Mouse (Mus musculus) frontal cortex, postnatal 10 days (tissue): ENCODE results near the gene Brap.
A peak's percentile ranks its signal among the peaks of the same experiment; 100 is the strongest.
"Not testable (repeated sequence)": the region's sequence is repeated elsewhere in the genome, so short reads cannot be mapped to it uniquely, and the experiment has no call there.

ENCODE experiments used
- DNase-seq, 2 experiments: peaks; one replicate each; pipeline ENCODE4 v3.0.0; 2022; ENCODE audit warnings: low spot score in 2 of 2, mixed read lengths in 1 of 2

Brap gene

GRCm38 (mm10) chr5:121668411-121668810 lies 8.0 kb downstream of the Brap start:
- no peak for DNase-seq

- no peak for DNase-seq
These were observed 10.0 kb downstream of the Brap start for GRCm38 (mm10) chr5:121670412-121670811.

DNA sequence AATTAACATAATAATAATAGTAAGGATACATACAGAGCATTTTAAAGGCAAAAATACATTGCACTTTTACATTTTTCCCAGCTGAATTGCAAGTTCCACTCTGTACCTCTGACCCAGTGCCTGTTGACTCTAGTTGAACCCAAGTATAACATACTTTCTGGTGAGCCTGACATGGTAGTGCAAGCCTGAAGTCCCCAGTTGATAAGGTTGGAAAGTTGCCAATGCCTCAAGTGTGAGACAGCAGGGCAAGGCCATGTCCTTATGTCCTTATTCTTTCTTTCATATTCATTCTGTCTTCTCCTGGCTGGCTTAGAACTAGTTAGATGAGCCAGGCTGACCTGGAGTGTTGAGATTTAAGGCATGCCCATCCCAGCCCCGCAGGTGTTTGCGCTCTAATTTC lies 21.9 kb downstream of the Brap start:
- no peak for DNase-seq

GRCm38 (mm10) chr5:121685495-121685894 lies 25.1 kb downstream of the Brap start:
- DNase-seq = no peak

GRCm38 (mm10) chr5:121686113-121686898 lies 25.9 kb downstream of the Brap start:
- DNase-seq = no peak

DNA sequence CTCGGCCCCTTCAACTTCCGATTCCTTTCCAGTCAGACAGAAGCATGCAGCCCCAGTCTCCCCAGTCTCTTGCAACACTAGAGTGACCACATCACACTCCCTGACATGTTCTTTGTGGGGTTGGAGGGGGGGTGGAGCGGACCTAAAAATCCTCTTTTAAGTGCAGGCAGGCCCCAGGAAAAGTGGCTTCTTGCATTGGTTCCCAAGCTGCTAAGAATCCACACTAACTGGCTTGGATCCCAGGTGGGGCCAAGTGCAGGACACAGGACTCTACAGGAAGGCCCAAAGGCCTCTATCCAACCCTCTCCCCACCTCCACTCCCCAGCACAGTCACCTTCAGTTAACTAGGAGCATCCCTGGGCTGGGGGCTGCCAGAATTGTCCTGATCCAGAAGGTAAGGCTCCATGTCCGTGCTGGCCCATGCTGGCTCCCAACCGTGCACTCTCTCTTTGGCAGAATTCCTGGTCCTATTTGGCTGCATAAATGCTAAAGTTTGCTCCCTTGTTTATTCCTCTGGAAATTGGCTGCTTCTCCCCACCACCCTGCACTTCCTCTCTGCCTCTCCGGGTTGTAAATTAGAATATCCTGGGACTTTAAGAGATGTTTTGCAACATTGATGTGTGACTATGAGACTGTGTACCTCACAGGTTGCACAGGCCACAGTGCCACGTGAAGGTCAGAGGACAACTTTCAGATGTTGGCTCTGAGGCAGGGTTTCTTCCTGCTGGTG lies 30.3 kb downstream of the Brap start:
- no peak for DNase-seq

DNA sequence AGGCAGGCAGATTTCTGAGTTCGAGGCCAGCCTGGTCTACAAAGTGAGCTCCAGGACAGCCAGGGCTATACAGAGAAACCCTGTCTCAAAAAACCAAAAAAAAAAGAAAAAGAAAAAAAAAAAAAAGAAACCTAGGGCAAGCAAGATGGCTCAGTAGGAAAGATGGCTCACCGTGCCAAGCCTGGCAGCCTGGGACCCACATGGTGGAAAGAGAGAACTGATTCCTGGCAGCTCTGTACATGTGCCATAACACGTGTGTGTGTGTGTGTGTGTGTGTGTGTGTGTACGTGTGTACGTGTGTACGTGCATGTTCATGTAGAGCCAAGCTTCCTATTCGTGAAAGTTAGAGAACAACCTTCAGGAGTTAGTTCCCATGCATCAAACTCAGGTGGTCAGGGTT lies 31.1 kb downstream of the Brap start:
- not testable (repeated sequence) for DNase-seq

DNA sequence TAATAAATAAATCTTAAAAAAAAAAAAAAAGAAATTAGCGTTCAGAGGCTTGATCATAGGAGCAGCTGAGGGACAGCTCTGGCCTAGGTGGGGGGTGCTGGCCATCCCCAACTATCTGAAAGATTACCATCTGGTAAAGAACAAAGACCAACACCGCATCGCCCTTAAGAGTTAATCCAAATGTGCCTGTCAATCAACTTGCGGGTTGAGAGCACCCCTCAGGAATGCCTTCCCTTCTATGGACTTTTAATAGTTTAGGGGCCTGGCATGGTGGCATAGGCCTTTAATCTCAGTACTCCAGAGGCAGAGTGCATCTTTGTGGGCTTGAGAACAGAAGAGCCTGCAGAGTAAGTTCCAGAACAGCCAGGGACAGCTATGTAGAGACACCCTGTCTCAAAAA lies 32.5 kb downstream of the Brap start:
- no peak for DNase-seq

- DNase-seq = no peak
These were observed 36.4 kb downstream of the Brap start for GRCm38 (mm10) chr5:121696761-121697160.

GRCm38 (mm10) chr5:121699891-121700290 lies 39.5 kb downstream of the Brap start:
- no peak for DNase-seq

GRCm38 (mm10) chr5:121700496-121700895 lies 40.1 kb downstream of the Brap start:
- peak; percentile 36 to 39 for DNase-seq

- no peak for DNase-seq
These were observed 40.9 kb downstream of the Brap start for GRCm38 (mm10) chr5:121701111-121701769.

GRCm38 (mm10) chr5:121703341-121703740 lies 43.0 kb downstream of the Brap start:
- no peak for DNase-seq

DNA sequence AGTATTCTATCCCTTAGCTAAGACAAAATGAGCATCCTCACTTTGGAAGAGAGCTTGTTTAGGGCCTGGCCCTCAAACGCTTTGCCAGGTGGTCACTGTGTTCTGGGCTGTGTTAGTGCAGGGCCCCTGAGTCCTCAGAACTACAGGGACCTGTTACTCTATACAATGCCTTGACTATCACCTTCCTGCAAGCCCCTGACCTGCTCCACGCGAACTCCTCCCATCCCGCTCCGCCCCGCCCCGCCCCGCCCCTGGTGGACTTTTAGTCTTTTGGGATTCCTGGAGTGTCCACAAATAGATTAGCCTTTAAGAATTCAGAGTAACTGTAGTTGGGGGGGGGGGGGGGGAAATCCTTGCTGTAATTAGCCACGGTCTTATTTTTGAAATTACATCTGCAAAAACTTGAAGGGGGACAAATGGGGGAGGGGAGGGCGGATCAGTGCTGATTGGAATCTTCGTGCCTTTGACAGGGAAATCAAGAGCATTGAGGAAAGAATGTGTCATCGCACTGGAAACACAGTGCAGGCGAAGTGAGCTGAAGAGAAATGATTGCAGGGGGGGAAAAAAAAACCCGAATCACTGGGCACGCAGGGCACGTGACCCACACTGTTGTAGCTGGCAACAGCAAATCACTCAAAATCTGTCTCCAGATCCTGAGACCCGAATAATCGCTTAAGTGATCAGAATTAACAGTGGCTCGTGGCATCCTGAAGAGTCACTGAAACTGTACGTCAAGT lies 44.3 kb downstream of the Brap start:
- no peak for DNase-seq

DNA sequence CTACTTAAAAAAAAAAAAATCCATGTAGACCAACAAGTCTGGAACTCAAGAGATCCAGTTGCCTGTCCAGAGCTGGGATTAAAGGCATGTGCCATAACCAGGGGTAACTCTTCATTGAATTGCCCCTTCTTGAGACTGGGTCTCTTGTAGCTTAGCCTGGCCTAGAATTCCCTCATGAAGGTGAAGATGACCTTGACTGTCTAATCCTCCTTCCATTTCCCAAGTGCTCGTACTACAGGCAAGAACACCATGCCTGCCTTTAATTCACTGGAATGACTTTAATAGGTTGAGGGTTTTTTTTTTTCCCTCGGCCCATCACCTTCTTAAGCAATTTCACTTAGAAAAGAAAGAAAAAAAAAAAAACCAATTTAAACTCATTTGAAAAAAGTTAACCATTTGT lies 50.0 kb downstream of the Brap start:
- DNase-seq = no peak

DNA sequence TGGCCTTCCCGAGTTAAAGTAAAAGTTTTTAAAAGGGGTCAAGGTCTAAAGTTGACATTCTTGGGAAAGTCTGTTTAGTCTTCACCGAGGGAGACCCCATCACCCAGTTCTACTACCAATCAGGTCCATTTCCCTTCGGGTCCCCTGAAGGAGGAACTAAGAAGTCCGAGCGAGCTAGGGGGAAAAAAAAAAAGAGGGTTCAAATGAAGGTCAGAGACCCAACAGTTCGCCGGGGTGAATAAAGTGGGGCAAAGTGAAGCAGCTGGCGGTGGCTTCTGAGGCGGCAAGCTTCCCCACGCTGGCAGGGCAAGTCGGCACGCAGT lies 50.4 kb downstream of the Brap start:
- no peak for DNase-seq

DNA sequence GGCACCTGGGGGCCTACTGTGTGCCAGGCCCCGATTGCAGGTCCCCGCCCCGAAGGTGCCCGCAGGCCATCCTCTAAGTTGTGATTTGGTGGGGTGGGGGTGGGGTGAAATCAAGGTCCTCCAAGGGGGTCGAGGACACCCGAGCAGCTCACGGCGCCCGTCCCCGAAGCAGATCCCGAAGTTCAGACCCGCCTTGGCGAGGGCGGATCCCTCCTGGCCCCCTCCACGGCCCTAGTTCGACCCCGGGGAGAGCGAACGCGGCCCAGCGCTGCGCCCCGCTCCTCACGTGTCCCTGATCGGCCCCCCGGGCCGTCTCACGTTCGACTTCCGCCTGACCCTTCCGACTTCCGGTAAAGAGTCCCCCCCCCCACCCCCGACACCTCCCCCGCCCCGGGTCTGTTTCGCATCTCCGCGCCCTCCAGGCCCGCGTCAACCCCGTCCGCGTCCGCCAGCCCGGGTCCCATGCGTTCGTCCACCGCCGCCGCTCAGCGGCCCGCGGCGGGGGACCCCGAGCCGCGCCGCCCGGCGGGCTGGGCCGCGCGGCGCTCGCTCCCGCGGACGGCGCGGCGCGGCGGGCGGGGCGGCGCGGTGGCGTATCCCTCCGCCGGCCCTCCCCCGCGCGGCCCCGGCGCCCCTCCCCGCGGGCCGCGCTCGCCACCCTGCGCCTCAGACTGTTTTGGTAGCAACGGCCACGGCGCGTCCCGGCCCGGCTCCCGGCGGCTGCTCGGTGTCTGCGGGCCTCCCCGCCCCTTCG lies 51.0 kb downstream of the Brap start, which contains the start of gene Atxn2:
Atxn2 (plus strand) TSS at position 164 of the 754 bp plus-strand sequence.
- DNase-seq = peak; percentile 72 to 83

GRCm38 (mm10) chr5:121711928-121712231 lies 51.5 kb downstream of the Brap start:
- no peak for DNase-seq

DNA sequence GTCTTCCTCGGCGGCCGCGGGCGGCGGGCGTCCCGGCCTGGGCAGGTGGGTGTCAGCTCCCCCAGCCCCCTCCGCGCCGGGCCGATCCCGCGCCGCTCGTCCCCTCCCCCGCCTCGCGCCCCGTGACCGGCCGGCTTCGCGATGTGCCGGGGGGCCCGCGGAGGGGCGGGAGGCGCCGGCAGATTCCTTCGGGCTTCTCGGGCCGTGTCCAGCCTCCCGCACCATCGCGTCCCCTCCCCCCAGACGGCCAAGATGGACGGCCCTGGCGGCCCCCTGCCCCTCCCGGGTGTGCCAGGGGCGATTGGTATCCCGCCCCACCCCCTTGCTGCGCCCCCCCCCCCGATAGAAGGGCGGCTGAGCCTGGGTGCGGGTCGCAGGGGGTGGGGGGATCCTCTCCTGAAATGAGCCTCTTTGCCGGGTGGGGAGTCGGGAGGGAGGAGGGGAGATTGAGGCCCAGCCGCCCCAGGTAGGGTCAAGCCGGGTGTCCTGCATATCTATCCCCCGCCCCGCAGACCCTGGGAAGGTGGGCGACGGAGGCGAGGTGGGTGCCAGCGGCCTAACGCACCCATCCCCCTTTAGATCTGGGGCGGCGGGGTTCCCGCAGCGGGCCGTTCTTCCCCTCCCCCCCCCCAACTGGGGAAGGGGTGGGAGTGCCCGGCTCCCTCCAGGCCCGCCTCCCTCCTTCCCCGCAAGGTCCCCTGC lies 52.0 kb downstream of the Brap start:
- DNase-seq = peak; percentile 52 to 54

- DNase-seq = peak in 1 of 2 experiments; percentile 29
These were observed 52.7 kb downstream of the Brap start for GRCm38 (mm10) chr5:121712934-121713538.
